Mouse (Mus musculus): ENCODE measurements at regions not wholly inside any gene's neighbourhood (a gene's known extent, or its start where the extent isn't known, plus 50 kb on each side); places are given as distances from the start of the nearest gene placed in this dataset.

- no peak for DNase-seq
These were observed 54.1 kb upstream of the Lclat1 start for GRCm38 (mm10) chr17:73053479-73054215.

DNA sequence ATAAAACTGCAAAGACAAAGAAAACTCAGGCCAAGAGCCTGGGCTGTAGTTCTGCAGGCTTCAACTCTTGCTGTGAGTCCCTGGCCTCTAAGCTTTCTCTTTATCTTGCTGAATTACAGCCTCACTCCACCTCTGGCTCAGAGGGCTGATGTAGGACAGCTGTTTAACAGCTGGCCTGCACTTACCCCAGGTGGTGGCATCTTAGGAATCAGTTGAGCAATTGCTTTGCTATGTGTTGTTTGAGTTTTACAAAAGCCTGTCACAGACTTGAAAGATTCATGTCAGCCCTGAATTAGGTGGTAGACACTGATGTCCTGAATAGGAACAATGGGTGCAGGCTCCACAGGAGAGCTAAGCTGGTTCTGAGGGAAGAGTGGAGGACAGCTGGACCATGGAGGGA is 53.6 kb upstream of the Lclat1 start:
- DNase-seq, result no peak

- no peak for DNase-seq
These were observed 52.6 kb upstream of the Lclat1 start for GRCm38 (mm10) chr17:73055197-73055596.

DNA sequence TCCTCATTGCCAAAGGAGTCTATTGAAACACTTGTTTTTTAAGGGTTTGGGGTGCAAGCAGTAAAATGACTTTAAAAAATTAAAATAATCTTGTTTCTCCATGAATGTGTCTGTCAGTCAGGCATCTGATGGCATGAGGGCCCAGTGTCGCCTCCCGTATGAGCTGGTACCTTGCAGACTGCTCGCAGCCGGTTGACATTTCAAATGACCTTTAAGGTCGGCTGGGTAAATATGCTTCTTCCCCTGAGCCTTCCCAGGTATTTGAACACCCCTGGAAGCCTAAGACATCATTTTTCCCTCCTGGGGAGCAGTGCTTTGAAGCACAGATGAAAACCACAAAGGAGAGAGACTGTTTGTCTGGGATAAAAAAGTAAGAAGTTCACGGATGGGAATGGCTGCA is 52.2 kb upstream of the Lclat1 start:
- DNase-seq, result no peak

DNA sequence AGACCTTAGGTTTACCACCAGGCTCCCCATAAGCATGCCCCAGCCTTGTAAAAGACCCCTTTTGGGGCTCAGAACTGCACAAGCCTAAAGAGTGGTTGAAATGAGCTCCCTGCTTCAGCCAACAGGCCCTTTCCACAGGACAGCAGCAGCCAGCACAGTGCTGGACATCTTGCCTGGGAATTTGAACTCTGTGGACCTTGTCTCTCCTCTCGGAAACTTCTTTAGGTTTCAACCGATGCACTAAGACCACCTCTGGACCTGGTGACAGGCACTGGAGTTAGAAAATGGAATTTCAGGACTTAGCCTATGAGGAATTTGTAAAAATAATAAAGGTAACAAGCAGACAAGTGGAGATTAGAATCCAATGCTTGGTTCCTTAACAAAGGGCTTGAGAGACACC is 51.2 kb upstream of the Lclat1 start:
- DNase-seq, result no peak
